Comparison of ENCODE assay signal across 16 mouse cellular contexts in genomic region chr12:73210454-73210853, GRCm38 (mm10).
A peak's percentile ranks its signal among the peaks of the same experiment; 100 is the strongest.
DNase-seq lines count a peak whose midpoint lies in the region; ATAC-seq and TF ChIP-seq lines count a peak whose summit lies in the region.
"Had no signal": no experiment of that assay in that cellular context is flagged by ENCODE, and none has a peak within 500 bp of the region (broad histone marks: within the 10 kb centered on the region; RNA-seq: fewer than 3 reads in every experiment).

No protein-coding gene starts in this region.

- peaks cover 24% of the 10 kb centered on the region for H3K4me1 ChIP-seq in heart, embryonic 10.5 days
- H3K4me1 ChIP-seq in G1E (ENCODE audit: insufficient read depth, low read depth, low read length) = peaks cover 61% of the 10 kb centered on the region
- H3K4me1 ChIP-seq: midbrain, embryonic 13.5 days had no signal

- ATAC-seq in G1E (ENCODE audit: extremely low read depth, insufficient number of reproducible peaks, low FRiP score, poor library complexity, severe bottlenecking) = peak; percentile 43
- peak; percentile 32 for ATAC-seq in inflammation-experienced regulatory T-cells, adult 6 months
- ATAC-seq: activated CD4-positive, CD25-positive, alpha-beta regulatory T cell, adult 4 months; midbrain, embryonic 13.5 days had no signal

- H3K27me3 ChIP-seq in heart, embryonic 10.5 days (ENCODE audit: insufficient read depth, poor library complexity, severe bottlenecking) = no peaks in the 10 kb centered on the region
- H3K27me3 ChIP-seq in G1E (ENCODE audit: insufficient read depth, low read length) = no peaks in the 10 kb centered on the region
- H3K27me3 ChIP-seq: embryonic facial prominence, embryonic 12.5 days; midbrain, embryonic 13.5 days had no signal

- H3K4me3 ChIP-seq in heart, embryonic 10.5 days = no peak overlapping the region
- H3K4me3 ChIP-seq in G1E (ENCODE audit: low read depth, low read length) = no peak overlapping the region; the same call in 1 of the 2 replicates
- H3K4me3 ChIP-seq: embryonic facial prominence, embryonic 12.5 days; midbrain, embryonic 13.5 days had no signal

- H3K36me3 ChIP-seq in heart, embryonic 10.5 days = 0 out of 2 replicates have a peak, but pooled peaks cover 4% of the 10 kb centered on the region
- peaks cover 7% of the 10 kb centered on the region for H3K36me3 ChIP-seq in G1E (replicated peaks)
- H3K36me3 ChIP-seq: embryonic facial prominence, embryonic 12.5 days; midbrain, embryonic 13.5 days had no signal

- DNase-seq in heart, adult 9 months (ENCODE audit: low spot score in 2 of 2) = peak; percentile 16 to 18
- DNase-seq in heart, embryonic 10.5 days (ENCODE audit: low spot score) = no peak
- DNase-seq in 416B (ENCODE audit: low read depth) (peak; percentile 52), G1E (ENCODE audit: low spot score) (peak; percentile 15), adipocyte (ENCODE audit: low spot score) (no peak)
- no peak for DNase-seq in retina, embryonic 14.5 days (ENCODE audit: low spot score)
- DNase-seq: cerebellum, postnatal 25 days; gastrocnemius, postnatal 25 days; lung, postnatal 14 days; right cerebral cortex, postnatal 14 days; thymus, postnatal 36 days had no signal

- H3K27ac ChIP-seq in heart, embryonic 10.5 days = no peak overlapping the region
- H3K27ac ChIP-seq: embryonic facial prominence, embryonic 12.5 days; kidney, postnatal 0 days; midbrain, embryonic 13.5 days had no signal

- TF ChIP-seq CTCF in G1E (IDR thresholded peaks at IDR 0.05; ENCODE audit: low read depth, low read length) = no peak

- 52% methylated on average over 3 of the region's 3 CpGs for WGBS in heart, embryonic 10.5 days

- H3K9me3 ChIP-seq in heart, embryonic 10.5 days = no peaks in the 10 kb centered on the region
- no peaks in the 10 kb centered on the region for H3K9me3 ChIP-seq in G1E (replicated peaks)
- H3K9me3 ChIP-seq: embryonic facial prominence, embryonic 12.5 days; midbrain, embryonic 13.5 days had no signal

Comparison
In these comparisons a context has a peak if more than half of its experiments do, and no peak if none do; other contexts are left out.
1. DNase-seq: peak in heart, adult 9 months (2 of 2), 416B (single experiment) and G1E (single experiment); none in heart, embryonic 10.5 days (single experiment), retina, embryonic 14.5 days (single experiment) and adipocyte (single experiment).